Mouse (Mus musculus) bone marrow macrophage, adult 2 months (primary cell): ENCODE measurements around the gene Ext2.

Source experiments
- CTCF ChIP-seq: IDR thresholded peaks from 2 replicates; pipeline ENCODE4 v1.5.1; 2012; ENCODE audit warnings: low read depth, mild to moderate bottlenecking, low read length, moderate library complexity
- POLR2A ChIP-seq: IDR thresholded peaks from 2 replicates; pipeline ENCODE4 v1.6.1; 2012; ENCODE audit warnings: mild to moderate bottlenecking, low read depth, low read length, borderline replicate concordance

- TF ChIP-seq CTCF (no peak), POLR2A (no peak)
Measured at GRCm38 (mm10) chr2:93786175-93786574, 36.2 kb downstream of the Ext2 start.
